Mouse (Mus musculus) ES-CJ7 (cell line): Measurements from ENCODE around the gene Nfatc4.
A peak's percentile ranks its signal among the peaks of the same experiment; 100 is the strongest.

Source experiments
- DNase-seq: peaks from one replicate; pipeline ENCODE4 v3.0.0; 2011; ENCODE audit warnings: low read depth, low spot score

The Nfatc4 gene

GRCm38 (mm10) chr14:55853621-55854285 lies 30.8 kb downstream of the Nfatc4 start, which contains the start of gene Nynrin:
Nynrin (plus strand) TSS chr14:55854010.
- peak; percentile 87 for DNase-seq

- no peak for DNase-seq
Measured at GRCm38 (mm10) chr14:55854406-55855100, 31.6 kb downstream of the Nfatc4 start.

- DNase-seq: peak; percentile 76
Measured at GRCm38 (mm10) chr14:55855101-55855561, 32.2 kb downstream of the Nfatc4 start.

- DNase-seq: no peak
Measured at GRCm38 (mm10) chr14:55857588-55857987, 34.6 kb downstream of the Nfatc4 start.

GRCm38 (mm10) chr14:55862186-55862585 lies 39.2 kb downstream of the Nfatc4 start:
- DNase-seq: no peak

- no peak for DNase-seq
Measured at GRCm38 (mm10) chr14:55862970-55863369, 40.0 kb downstream of the Nfatc4 start.

GRCm38 (mm10) chr14:55863773-55864172 lies 40.8 kb downstream of the Nfatc4 start:
- DNase-seq: peak; percentile 87

- peak; percentile 72 for DNase-seq
Measured at GRCm38 (mm10) chr14:55866962-55867361, 44.0 kb downstream of the Nfatc4 start.

GRCm38 (mm10) chr14:55868230-55869026 lies 45.5 kb downstream of the Nfatc4 start:
- peak; percentile 78 for DNase-seq

GRCm38 (mm10) chr14:55869538-55869937 lies 46.6 kb downstream of the Nfatc4 start:
- peak; percentile 58 for DNase-seq

- no peak for DNase-seq
Measured at GRCm38 (mm10) chr14:55872039-55872438, 49.1 kb downstream of the Nfatc4 start.

GRCm38 (mm10) chr14:55872551-55872950 lies 49.6 kb downstream of the Nfatc4 start:
- no peak for DNase-seq

GRCm38 (mm10) chr14:55873242-55873713 lies 50.3 kb downstream of the Nfatc4 start:
- no peak for DNase-seq

GRCm38 (mm10) chr14:55873714-55874683 lies 51.1 kb downstream of the Nfatc4 start:
- peak; percentile 85 for DNase-seq

GRCm38 (mm10) chr14:55877469-55878315 lies 54.7 kb downstream of the Nfatc4 start:
- no peak for DNase-seq

GRCm38 (mm10) chr14:55878316-55878940 lies 55.5 kb downstream of the Nfatc4 start:
- peak; percentile 54 for DNase-seq

- DNase-seq: peak; percentile 86
Measured at GRCm38 (mm10) chr14:55879623-55880022, 56.7 kb downstream of the Nfatc4 start.

- no peak for DNase-seq
Measured at GRCm38 (mm10) chr14:55880982-55881381, 58.0 kb downstream of the Nfatc4 start.

GRCm38 (mm10) chr14:55882171-55882641 lies 59.3 kb downstream of the Nfatc4 start:
- DNase-seq: peak; percentile 29
